Mouse (Mus musculus): ENCODE measurements at regions not wholly inside any gene's neighbourhood (a gene's known extent, or its start where the extent isn't known, plus 50 kb on each side); places are given as distances from the start of the nearest gene placed in this dataset.

DNA sequence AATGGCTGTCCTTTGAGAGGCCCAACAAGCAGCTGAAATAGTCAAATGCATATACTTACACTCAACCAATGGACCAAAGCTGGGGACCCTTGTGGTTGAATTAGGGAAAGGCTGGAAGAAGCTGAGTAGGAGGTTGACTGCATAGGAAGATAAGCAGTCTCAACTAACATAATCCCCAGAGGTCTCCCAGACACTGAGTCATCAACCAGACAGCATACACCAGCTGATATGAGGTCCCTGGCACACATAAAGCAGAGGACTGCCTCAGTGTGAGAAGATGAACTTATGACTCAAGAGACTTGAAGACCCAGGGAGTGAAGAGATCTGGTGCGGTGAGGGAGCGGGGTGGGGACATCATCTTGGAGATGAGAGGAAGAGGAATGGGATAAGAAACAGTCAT, 863.8 kb downstream of the Nap1l3 start:
- in situ Hi-C loops (cut with MboI; ENCODE audit: low pct_unique_long_range_greater_than_20kb), result no loop called here
- H3K27me3 ChIP-seq, result no peaks in the 10 kb centered on the region
- TF ChIP-seq CTCF (IDR thresholded peaks at IDR 0.05), result no peak
- DNase-seq (ENCODE audit: low read depth, low spot score) (no peak), ATAC-seq (no peak)
- CTCF ChIA-PET, result no interaction called here
- POLR2A ChIA-PET, result no interaction called here

DNA sequence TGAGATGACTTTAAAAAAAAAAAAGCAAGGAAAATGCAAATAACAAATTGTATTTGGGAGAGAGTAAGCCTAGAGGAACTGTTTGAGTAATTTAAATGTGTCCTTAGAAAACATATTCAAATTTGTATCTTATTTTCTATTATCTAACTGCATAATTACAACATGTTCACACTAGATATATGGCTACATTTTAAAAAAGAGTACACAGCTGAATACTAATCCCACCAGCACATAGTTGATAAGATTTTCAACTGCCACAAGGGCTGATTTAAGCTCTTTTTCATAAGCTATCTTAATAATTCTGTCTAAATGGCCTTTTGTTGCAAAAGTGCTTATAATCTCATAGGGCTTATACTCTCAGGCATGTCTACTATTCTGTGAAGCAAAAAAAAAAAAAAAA, 877.4 kb downstream of the Nap1l3 start:
- no peak for TF ChIP-seq CTCF (IDR thresholded peaks at IDR 0.05)
- DNase-seq (ENCODE audit: low read depth, low spot score) (no peak), ATAC-seq (no peak)
- ChIA-PET POLR2A (no interaction called here), CTCF (no interaction called here)
- in situ Hi-C loops (cut with MboI; ENCODE audit: low pct_unique_long_range_greater_than_20kb), result no loop called here
- no peaks in the 10 kb centered on the region for H3K27me3 ChIP-seq

DNA sequence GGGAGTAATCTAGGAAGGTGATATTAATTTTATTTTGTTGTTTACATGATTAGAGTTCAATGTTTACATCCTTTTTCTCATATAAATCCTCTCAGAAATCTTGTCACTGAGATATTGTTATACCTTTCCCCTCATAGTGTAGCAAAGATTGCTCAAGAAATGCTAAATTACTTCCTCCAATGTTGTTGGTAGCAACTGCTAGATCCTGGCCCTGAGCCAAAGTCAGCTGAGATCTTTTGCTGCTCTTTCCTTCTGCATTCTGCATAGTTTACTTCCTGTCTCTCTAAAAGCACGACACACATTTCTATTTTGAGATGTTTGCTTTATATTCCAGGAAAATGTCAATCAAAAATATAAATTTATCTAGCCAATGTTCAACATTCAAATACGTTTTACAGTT, 899.5 kb downstream of the Nap1l3 start:
- DNase-seq (ENCODE audit: low read depth, low spot score) (no peak), ATAC-seq (no peak)
- H3K27me3 ChIP-seq, result peaks cover 4% of the 10 kb centered on the region
- CTCF ChIA-PET, result interaction anchor here (1.7 kb wide), 1 partner anchor 12 kb away, joined by 3 read pairs; no protein-coding TSS in a partner anchor
- no peak for TF ChIP-seq CTCF (IDR thresholded peaks at IDR 0.05)
- POLR2A ChIA-PET, result no interaction called here
- in situ Hi-C loops (cut with MboI; ENCODE audit: low pct_unique_long_range_greater_than_20kb), result no loop called here

DNA sequence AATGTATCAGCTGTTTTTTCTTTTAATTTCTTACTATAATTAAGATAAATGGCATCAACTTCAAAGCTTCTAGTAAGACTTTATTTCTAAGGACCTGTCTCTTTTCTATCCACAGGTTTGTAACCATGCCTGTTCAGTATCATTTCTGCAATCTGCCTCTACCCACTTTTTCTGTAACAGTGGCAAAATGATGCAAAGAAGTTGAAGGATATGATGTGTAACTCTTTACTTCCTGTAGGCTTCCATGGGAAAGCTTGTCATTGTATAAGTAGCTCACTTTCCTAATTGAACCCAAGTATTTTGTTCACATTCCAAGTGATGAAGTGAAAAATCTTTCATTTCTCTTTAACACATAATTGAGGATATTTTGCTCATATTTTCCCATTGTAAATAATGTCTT, 900.0 kb downstream of the Nap1l3 start:
- ATAC-seq, result no peak
- no peak for DNase-seq (ENCODE audit: low read depth, low spot score)
- H3K27me3 ChIP-seq, result peaks cover 4% of the 10 kb centered on the region
- ChIA-PET CTCF (interaction anchor here (1.7 kb wide), 1 partner anchor 12 kb away, joined by 3 read pairs; no protein-coding TSS in a partner anchor), POLR2A (no interaction called here)
- no peak for TF ChIP-seq CTCF (IDR thresholded peaks at IDR 0.05)
- in situ Hi-C loops (cut with MboI; ENCODE audit: low pct_unique_long_range_greater_than_20kb), result no loop called here

DNA sequence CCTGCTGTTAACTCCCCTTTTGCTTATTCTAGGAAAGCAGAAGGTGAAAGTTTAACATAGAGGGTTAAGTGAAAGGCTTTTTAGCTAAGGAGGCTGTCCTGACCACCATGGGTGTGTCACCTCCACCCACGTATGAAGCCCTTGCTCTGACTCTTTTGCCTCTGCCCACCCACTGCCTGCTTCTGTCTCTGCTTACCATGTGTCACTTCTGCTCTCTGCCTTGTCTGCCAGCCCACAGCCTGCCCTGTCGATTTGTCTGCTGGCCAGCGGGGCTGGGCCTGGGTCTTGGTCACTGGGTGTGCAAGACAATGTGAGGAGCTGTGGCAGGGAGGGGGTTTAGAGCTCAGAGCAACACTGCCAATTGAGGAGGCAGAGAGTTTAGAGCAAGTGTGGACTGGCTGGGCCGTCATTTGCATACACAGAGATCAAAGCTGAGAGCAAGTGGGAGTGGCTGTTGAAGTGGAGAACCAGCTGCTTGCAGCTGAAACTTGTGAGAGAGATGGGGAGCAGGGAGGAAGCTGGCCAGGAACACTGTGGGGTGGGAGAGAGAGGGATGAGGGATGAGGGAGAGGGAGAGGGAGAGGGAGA, 917.7 kb downstream of the Nap1l3 start:
- in situ Hi-C loops (cut with MboI; ENCODE audit: low pct_unique_long_range_greater_than_20kb), result no loop called here
- DNase-seq (ENCODE audit: low read depth, low spot score), result no peak
- H3K27me3 ChIP-seq, result no peaks in the 10 kb centered on the region
- POLR2A ChIA-PET, result no interaction called here
- CTCF ChIA-PET, result no interaction called here
- TF ChIP-seq CTCF (IDR thresholded peaks at IDR 0.05), result no peak
- ATAC-seq, result no peak

DNA sequence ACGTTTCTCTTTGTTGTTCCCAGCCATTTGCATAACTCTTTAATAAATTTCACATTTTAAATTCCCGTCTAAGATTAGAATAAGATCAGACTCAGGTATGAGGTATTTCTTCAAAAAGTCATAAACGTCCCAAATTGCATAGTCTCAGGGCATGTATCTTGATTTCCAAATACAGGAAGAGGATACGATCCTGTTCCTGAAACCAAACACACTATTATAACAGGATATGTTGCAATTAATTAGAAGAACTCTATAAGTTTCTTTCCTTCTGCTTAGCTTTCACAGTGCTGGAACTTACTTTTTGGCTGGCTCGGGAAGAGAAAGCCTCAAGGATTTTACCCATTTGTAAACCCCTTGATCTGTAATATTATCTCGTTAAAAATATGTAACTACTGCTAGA, 968.1 kb downstream of the Nap1l3 start:
- ChIA-PET CTCF (no interaction called here), POLR2A (no interaction called here)
- ATAC-seq (no peak), DNase-seq (ENCODE audit: low read depth, low spot score) (no peak)
- no peaks in the 10 kb centered on the region for H3K27me3 ChIP-seq
- no peak for TF ChIP-seq CTCF (IDR thresholded peaks at IDR 0.05)
- in situ Hi-C loops (cut with MboI; ENCODE audit: low pct_unique_long_range_greater_than_20kb), result no loop called here

Data from Patski (cell line).